Mouse (Mus musculus): Measurements from ENCODE around the gene Cpt1c.

Cpt1c gene

DNA sequence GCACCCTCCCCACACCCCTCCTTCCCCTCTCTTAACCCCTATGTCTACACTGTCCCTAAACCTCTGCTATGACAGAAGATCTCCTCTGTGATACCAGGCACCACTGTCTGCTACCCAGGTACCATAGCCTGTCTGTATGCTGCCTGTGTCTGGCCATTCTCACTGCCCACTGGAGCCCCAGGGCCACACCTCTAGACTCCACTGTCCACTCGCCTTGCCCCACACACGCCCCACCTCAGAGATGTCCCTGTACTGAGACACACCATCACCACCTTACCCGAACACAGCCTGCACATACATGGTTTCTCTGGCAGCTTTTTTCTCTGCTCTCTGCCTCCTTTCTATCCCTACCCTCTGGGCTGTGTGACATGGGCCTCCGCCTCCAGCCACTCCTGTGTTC is 57.8 kb downstream of the Cpt1c start:
- DNase-seq (ENCODE audit: low spot score) = no peak

DNA sequence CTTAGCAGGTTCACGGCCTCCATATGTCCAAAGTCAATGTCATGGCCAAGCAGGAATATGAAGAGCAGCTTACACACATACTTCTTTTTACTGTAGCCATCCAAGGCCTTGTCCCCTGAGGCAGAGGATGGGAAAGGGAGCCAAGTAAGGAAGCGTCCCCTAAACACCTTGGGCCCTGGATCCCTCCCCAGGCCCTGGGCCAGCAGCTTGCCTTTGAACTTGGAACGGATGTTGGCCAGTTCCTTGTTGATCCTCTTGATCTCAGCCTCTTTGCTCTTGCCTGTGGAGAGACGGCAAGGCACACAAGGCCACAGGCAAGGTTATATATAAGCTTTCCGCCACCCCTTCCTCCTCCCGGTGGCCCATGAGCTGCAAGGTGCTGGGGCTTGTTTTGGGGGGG is 58.5 kb downstream of the Cpt1c start:
- DNase-seq (ENCODE audit: low spot score) = no peak

DNA sequence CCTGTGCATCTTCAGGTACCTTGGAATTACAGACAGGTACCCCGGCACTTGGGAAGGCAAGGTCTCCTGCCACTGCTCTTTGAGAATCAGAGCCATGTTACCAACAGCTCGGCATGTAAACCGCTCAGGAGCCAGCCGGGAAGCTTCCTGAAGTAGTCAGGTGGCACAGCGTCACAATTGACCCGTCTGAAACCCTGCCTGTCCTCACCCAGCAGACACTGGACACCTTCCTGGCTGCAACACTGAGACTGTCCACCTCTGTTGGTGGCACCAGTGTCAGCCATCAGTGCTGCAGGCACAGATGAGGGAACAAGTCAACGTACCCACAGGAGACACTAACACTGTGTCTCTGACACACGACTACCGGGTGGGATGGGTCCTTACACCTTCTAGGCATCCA is 59.3 kb downstream of the Cpt1c start:
- DNase-seq (ENCODE audit: low spot score) = no peak

DNA sequence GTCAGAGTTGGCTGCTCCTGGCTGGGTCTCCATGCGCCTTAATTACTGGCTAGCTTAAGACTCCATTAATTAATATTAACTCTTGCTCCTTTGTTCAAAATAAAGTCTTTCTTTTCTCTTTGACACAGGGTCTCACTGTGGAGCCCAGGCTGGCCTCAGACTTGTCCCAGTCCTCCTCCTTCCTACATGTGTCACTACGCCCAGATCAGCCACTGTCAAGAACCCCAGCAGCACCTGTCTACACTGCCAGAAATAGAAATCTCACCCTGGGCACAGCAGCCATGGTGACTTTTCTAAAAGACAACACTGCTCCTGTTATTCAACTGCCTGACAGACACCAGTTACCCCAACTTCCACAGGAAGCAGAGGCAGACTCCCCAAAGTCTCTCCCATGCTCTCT is 60.3 kb downstream of the Cpt1c start:
- DNase-seq (ENCODE audit: low spot score) = no peak

All from c-Kit-positive CD71-positive TER-119-positive erythroid progenitor cells, embryonic 14.5 days (primary cell).